Mouse (Mus musculus) stomach, embryonic 14.5 days (tissue): Measurements from ENCODE around the gene Cfap73. TPM values are rescaled to one million over a fixed set of nuclear protein-coding genes. Genes with fewer than 3 reads are reported as not detected.
A peak's percentile ranks its signal among the peaks of the same experiment; 100 is the strongest.

Source experiments
- ATAC-seq: fragments of 200-750 bp; cut with Nextera tagmentation; 2 replicates; pipeline ENCODE4 v1.8.0; 2017; ENCODE audit warnings: low read depth, moderate TSS enrichment; ENCODE audit not compliant: insufficient number of reproducible peaks, insufficient read depth, low FRiP score
- H3K27ac ChIP-seq: fragments of 300-500 bp; sonication (generic); 2 replicates; pipeline ENCODE4 v1.5.1; 2014; ENCODE audit warnings: mild to moderate bottlenecking, low read length, moderate library complexity, mixed read lengths
- H3K27me3 ChIP-seq: fragments of 300-500 bp; sonication (generic); 2 replicates; pipeline ENCODE4 v1.6.1; 2014; ENCODE audit warnings: low read length, control low read depth, mixed read lengths; ENCODE audit not compliant: control insufficient read depth, insufficient read depth
- H3K36me3 ChIP-seq: fragments of 300-500 bp; sonication (generic); 2 replicates; pipeline ENCODE4 v1.6.1; 2014; ENCODE audit warnings: mild to moderate bottlenecking, control low read depth, low read length, moderate library complexity, mixed read lengths; ENCODE audit not compliant: control insufficient read depth, insufficient read depth
- H3K4me1 ChIP-seq: fragments of 300-500 bp; sonication (generic); 2 replicates; pipeline ENCODE4 v1.6.1; 2014; ENCODE audit warnings: low read length, control low read depth, mixed read lengths; ENCODE audit not compliant: control insufficient read depth, insufficient read depth
- H3K4me2 ChIP-seq: fragments of 300-500 bp; sonication (generic); replicated peaks from 2 replicates; pipeline ENCODE4 v1.6.1; 2014; ENCODE audit warnings: low read depth, low read length, control low read depth
- H3K4me3 ChIP-seq: fragments of 300-500 bp; sonication (generic); 2 replicates; pipeline ENCODE4 v1.5.1; 2014; ENCODE audit warnings: low read depth, low read length, control low read depth
- H3K9ac ChIP-seq: fragments of 300-500 bp; sonication (generic); replicated peaks from 2 replicates; pipeline ENCODE4 v1.6.1; 2014; ENCODE audit warnings: low read depth, mild to moderate bottlenecking, control low read depth, low read length, moderate library complexity, mixed read lengths
- H3K9me3 ChIP-seq: fragments of 300-500 bp; sonication (generic); 2 replicates; pipeline ENCODE4 v1.6.1; 2016; ENCODE audit warnings: low read depth, low read length, control low read depth; ENCODE audit not compliant: control insufficient read depth
- WGBS: fragments of 180-500 bp; shearing (Covaris S2); extraction: QIAGEN DNeasy Blood & Tissue Kit; methylation state at CpG from one replicate; pipeline ENCODE4 v1.1.7; 2014; 5-methylcytosine and 5-hydroxymethylcytosine counted together
- polyA plus RNA-seq: library from polyadenylated mRNA; unstranded; fragments of >200 nt; fragmentation: Nextera tagmentation; extraction: Ambion mirVana; gene quantifications from 2 replicates; pipeline ENCODE4 v1.2.1, GENCODE M21; 2014

Cfap73 gene
- polyA plus RNA-seq, 1 experiment from 2014 or later: not detected

- peaks cover 10% of the 10 kb centered on the region for H3K4me1 ChIP-seq
- H3K4me3 ChIP-seq: no peak overlapping the region
- H3K4me2 ChIP-seq: no peak overlapping the region
- H3K9me3 ChIP-seq: no peaks in the 10 kb centered on the region
- WGBS: 15% methylated on average over 13 of the region's 13 CpGs
- no peaks in the 10 kb centered on the region for H3K36me3 ChIP-seq
- no peak overlapping the region for H3K27ac ChIP-seq
- ATAC-seq: no peak
- peaks cover 17% of the 10 kb centered on the region for H3K27me3 ChIP-seq
- no peak overlapping the region for H3K9ac ChIP-seq
These were observed 15.9 kb upstream of the Cfap73 start for GRCm38 (mm10) chr5:120649938-120650337.

GRCm38 (mm10) chr5:120649374-120649933, 15.4 kb upstream of the Cfap73 start:
- 4% methylated on average over 21 of the region's 21 CpGs for WGBS
- no peak overlapping the region for H3K27ac ChIP-seq
- H3K9ac ChIP-seq: no peak overlapping the region
- peaks cover 17% of the 10 kb centered on the region for H3K27me3 ChIP-seq
- peak overlapping the region; percentile 50 for H3K4me2 ChIP-seq
- peaks cover 10% of the 10 kb centered on the region for H3K4me1 ChIP-seq
- no peaks in the 10 kb centered on the region for H3K36me3 ChIP-seq
- H3K4me3 ChIP-seq: peak overlapping the region; percentile 15
- ATAC-seq: peak; percentile 30; the same call in 1 of the 2 replicates
- H3K9me3 ChIP-seq: no peaks in the 10 kb centered on the region

DNA sequence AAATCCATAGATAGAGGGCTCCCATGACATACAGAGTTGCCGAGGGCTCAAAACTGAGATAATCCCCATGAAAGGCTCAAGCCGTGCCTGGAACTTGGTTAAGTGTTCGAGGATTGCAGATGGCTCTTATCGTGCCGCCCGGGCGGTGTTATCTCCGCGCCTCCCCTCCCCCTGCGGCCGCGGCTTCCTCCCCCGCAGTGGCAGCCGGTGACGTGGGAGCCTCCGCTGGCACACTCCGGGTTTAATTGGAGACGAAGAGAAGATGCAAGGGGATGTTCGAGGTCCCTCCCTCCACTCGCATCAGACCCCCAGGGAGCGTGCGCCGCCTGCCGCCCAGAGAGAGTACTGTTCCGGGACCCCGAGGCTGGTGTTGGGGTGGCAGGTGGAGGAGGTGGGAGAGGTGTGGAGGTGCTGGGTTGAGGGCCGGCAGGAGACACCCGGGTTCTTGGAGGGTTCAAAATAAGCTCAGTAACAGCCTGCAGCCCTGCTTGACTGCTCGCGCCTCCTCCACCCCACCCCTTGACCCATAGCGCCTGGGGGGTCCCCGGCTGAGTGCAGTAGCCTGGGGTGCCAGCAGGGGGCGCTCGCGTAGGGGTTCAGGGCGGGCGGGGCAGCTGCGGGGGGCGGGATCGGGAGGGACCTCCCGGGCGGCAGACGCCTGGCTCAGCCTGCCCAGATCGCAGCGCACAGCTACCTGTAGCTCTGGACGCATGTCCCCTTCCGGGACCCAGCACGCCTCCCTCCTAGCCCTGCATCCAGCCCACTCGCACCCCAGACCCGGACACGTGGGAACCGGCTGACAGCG, 14.7 kb upstream of the Cfap73 start, which contains the start of gene Rasal1:
Rasal1 (plus strand) TSS at position 244 of the 805 bp plus-strand sequence.
- peak; percentile 51 for ATAC-seq
- Histone ChIP-seq H3K4me2 (peak within 1 kb of the TSS; percentile 50), H3K27me3 (peaks cover 17% of the 10 kb centered on the region), H3K27ac (no peak within 1 kb of the TSS), H3K9me3 (no peaks in the 10 kb centered on the region), H3K4me1 (peaks cover 10% of the 10 kb centered on the region), H3K4me3 (peak within 1 kb of the TSS; percentile 15), H3K36me3 (no peaks in the 10 kb centered on the region), H3K9ac (no peak within 1 kb of the TSS)
- WGBS: 1% methylated on average over 53 of the region's 53 CpGs

DNA sequence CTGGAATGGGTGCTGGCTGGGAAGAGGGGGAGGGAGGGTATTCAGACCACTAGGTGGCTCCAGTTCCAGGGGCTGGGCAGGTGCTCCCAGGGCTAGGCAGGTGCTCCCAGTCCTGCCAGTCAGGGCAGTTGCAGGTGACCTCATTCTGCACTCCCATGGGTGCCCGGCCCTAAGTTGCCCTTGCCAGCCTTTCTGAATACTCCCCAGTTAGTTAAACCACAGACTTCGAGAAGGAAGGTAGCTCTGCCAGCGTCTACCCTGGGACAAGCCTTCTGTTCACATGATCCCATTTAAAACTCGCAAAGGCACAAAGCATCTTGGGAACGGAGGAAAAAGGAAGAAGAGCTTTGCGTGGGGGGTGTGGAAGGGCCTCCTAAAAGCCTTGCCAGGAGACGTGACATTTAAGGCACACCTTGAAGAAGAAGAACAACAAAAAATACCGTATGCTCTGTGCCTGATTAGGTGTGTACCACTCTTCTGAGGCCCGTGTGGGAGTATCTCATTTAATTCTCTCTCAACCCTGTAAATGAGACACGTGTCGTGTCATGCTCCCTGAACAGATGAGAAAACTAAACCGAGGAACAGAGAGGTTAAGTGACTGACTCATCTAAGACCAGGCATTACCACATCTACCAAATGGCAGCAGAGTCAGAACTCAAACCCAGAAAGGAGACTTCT, 13.9 kb upstream of the Cfap73 start:
- WGBS: 34% methylated on average over 12 of the region's 12 CpGs

DNA sequence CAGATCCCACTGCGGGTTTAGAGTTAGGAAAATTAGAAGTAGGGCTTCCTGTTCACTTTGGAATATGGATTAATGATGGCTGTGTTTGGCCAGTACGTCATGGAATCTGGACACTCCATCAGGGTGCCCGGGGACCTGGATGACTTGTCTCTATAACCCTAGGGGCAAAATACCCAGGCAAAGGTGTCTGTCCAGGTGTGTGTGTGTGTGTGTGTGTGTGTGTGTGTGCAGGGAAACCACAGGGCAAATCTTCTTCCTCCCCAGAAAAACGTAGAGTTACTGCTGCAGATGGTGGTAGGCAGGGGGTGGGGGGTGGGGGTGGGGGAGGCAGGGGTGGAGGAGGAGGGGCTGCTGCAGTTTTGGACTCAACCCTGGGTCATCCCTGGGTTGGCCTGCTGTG, 13.3 kb upstream of the Cfap73 start:
- no peak overlapping the region for H3K4me2 ChIP-seq
- no peak for ATAC-seq
- no peak overlapping the region for H3K9ac ChIP-seq
- WGBS: 60% methylated on average over 4 of the region's 4 CpGs
- peaks cover 17% of the 10 kb centered on the region for H3K27me3 ChIP-seq
- H3K27ac ChIP-seq: no peak overlapping the region
- H3K4me1 ChIP-seq: peaks cover 10% of the 10 kb centered on the region
- H3K36me3 ChIP-seq: no peaks in the 10 kb centered on the region
- no peaks in the 10 kb centered on the region for H3K9me3 ChIP-seq
- H3K4me3 ChIP-seq: no peak overlapping the region

More for the DNA sequence above, 13.9 kb upstream of the Cfap73 start:
- H3K27ac ChIP-seq: no peak overlapping the region
- no peak overlapping the region for H3K9ac ChIP-seq
- ATAC-seq: no peak
- H3K36me3 ChIP-seq: no peaks in the 10 kb centered on the region
- peaks cover 17% of the 10 kb centered on the region for H3K27me3 ChIP-seq
- no peak overlapping the region for H3K4me3 ChIP-seq
- H3K4me1 ChIP-seq: peaks cover 10% of the 10 kb centered on the region
- H3K4me2 ChIP-seq: peak overlapping the region; percentile 50
- no peaks in the 10 kb centered on the region for H3K9me3 ChIP-seq

DNA sequence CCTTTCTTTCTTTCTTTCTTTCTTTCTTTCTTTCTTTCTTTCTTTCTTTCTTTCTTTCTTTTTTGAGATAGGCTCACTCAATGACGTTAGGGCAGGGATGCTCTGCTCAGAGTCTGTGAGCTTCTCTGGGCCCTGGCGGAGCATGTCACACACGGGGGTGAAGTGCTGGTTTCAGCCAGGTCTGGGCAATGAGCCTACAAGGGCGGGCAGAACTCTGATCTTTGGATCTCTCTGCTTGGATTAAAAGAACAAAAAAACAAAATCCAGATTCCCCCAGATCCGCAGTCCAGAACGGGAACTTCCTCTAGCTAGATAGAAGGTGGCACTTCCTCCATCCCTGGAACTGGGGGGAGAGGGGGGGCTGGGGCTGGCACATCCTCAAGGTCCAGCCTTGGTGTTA, 11.8 kb upstream of the Cfap73 start:
- H3K9me3 ChIP-seq: no peaks in the 10 kb centered on the region
- no peak overlapping the region for H3K9ac ChIP-seq
- ATAC-seq: no peak
- no peak overlapping the region for H3K4me2 ChIP-seq
- H3K36me3 ChIP-seq: no peaks in the 10 kb centered on the region
- peaks cover 17% of the 10 kb centered on the region for H3K27me3 ChIP-seq
- H3K4me3 ChIP-seq: no peak overlapping the region
- 58% methylated on average over 6 of the region's 6 CpGs for WGBS
- no peak overlapping the region for H3K27ac ChIP-seq
- H3K4me1 ChIP-seq: peaks cover 10% of the 10 kb centered on the region

DNA sequence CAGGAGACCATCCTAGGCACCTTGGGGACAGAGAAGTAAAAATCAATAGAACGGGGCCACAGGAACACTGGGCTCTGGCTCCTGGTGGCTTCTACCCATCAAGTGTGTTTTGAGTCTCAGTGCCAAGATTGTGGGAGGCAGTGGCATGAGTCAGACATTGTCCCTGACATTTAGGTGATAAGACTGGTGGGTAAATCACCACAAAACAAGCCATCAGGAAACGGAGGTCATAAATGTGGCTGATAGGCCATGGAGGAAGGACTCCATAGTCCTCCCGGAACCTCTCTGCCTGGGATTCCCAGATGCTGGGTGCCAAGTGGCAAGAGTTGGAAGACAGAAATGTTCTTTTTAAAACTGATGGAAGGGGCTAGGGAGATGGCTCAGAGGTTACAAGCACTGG, 10.2 kb upstream of the Cfap73 start:
- H3K27me3 ChIP-seq: peaks cover 4% of the 10 kb centered on the region; the same call in 1 of the 2 replicates
- no peak for ATAC-seq
- WGBS: 74% methylated on average over 3 of the region's 3 CpGs
- H3K9ac ChIP-seq: no peak overlapping the region
- H3K36me3 ChIP-seq: no peaks in the 10 kb centered on the region
- H3K4me3 ChIP-seq: no peak overlapping the region
- H3K4me1 ChIP-seq: peaks cover 8% of the 10 kb centered on the region
- no peak overlapping the region for H3K4me2 ChIP-seq
- no peak overlapping the region for H3K27ac ChIP-seq
- H3K9me3 ChIP-seq: no peaks in the 10 kb centered on the region

- Histone ChIP-seq H3K27ac (no peak overlapping the region), H3K4me1 (peaks cover 1% of the 10 kb centered on the region; the same call in 1 of the 2 replicates), H3K9me3 (no peaks in the 10 kb centered on the region), H3K4me2 (no peak overlapping the region), H3K36me3 (no peaks in the 10 kb centered on the region), H3K4me3 (no peak overlapping the region), H3K9ac (no peak overlapping the region), H3K27me3 (no peaks in the 10 kb centered on the region)
- ATAC-seq: no peak
- 78% methylated on average over 14 of the region's 14 CpGs for WGBS
These were observed 9.5 kb upstream of the Cfap73 start for GRCm38 (mm10) chr5:120643365-120644085.
